Mouse (Mus musculus) limb, embryonic 13.5 days (tissue): Measurements from ENCODE around the gene Il19. TPM values are rescaled to one million over a fixed set of nuclear protein-coding genes. Genes with fewer than 3 reads are reported as not detected.

Source experiments
- ATAC-seq: fragments of 200-750 bp; cut with Nextera tagmentation; 2 replicates; pipeline ENCODE4 v1.8.0; 2017; ENCODE audit warnings: low read depth, moderate number of reproducible peaks, moderate TSS enrichment; ENCODE audit not compliant: low FRiP score
- H3K27ac ChIP-seq: fragments of 300-500 bp; sonication (generic); 2 replicates; pipeline ENCODE4 v1.5.1; 2015; ENCODE audit warnings: inconsistent platforms, mild to moderate bottlenecking, moderate library complexity
- H3K27me3 ChIP-seq: fragments of 300-500 bp; sonication (generic); 2 replicates; pipeline ENCODE4 v1.6.1; 2015; ENCODE audit warnings: mild to moderate bottlenecking, inconsistent platforms
- H3K36me3 ChIP-seq: fragments of 300-500 bp; sonication (generic); 2 replicates; pipeline ENCODE4 v1.6.1; 2015; ENCODE audit warnings: inconsistent platforms, mild to moderate bottlenecking, moderate library complexity
- H3K4me1 ChIP-seq: fragments of 300-500 bp; sonication (generic); 2 replicates; pipeline ENCODE4 v1.6.1; 2015; ENCODE audit warnings: inconsistent platforms
- H3K4me2 ChIP-seq: fragments of 300-500 bp; sonication (generic); replicated peaks from 2 replicates; pipeline ENCODE4 v1.6.1; 2015; ENCODE audit warnings: inconsistent platforms, mild to moderate bottlenecking, moderate library complexity
- H3K4me3 ChIP-seq: fragments of 300-500 bp; sonication (generic); 2 replicates; pipeline ENCODE4 v1.5.1; 2015; ENCODE audit warnings: moderate library complexity, mild to moderate bottlenecking, inconsistent platforms
- H3K9ac ChIP-seq: fragments of 300-500 bp; sonication (generic); 2 replicates; pipeline ENCODE4 v1.6.1; 2015; ENCODE audit warnings: mild to moderate bottlenecking, inconsistent platforms
- H3K9me3 ChIP-seq: fragments of 300-500 bp; sonication (generic); 2 replicates; pipeline ENCODE4 v1.6.1; 2016; ENCODE audit warnings: inconsistent platforms
- WGBS: fragments of 180-500 bp; shearing (Covaris S2); methylation state at CpG from one replicate; pipeline ENCODE4 v1.1.7; 2015; 5-methylcytosine and 5-hydroxymethylcytosine counted together
- polyA plus RNA-seq: library from polyadenylated mRNA; unstranded; fragments of >200 nt; fragmentation: Nextera tagmentation; extraction: Ambion mirVana; gene quantifications from 2 replicates; pipeline ENCODE4 v1.2.1, GENCODE M21; 2015

Il19 gene
- polyA plus RNA-seq, result not detected in 2 replicates

GRCm38 (mm10) chr1:130940065-130940687 is at the start of gene Il19:
Gene Il19 (minus strand): TSS chr1:130940115.
- H3K27me3 ChIP-seq, result no peaks in the 10 kb centered on the region
- H3K9me3 ChIP-seq, result no peaks in the 10 kb centered on the region
- H3K9ac ChIP-seq, result no peak within 1 kb of the TSS
- H3K36me3 ChIP-seq, result no peaks in the 10 kb centered on the region
- WGBS, result 53% methylated on average over 4 of the region's 4 CpGs
- ATAC-seq, result no peak
- H3K4me2 ChIP-seq, result no peak within 1 kb of the TSS
- H3K4me1 ChIP-seq, result peaks cover 7% of the 10 kb centered on the region
- no peak within 1 kb of the TSS for H3K27ac ChIP-seq
- no peak within 1 kb of the TSS for H3K4me3 ChIP-seq

GRCm38 (mm10) chr1:130989331-130989730 is 49.4 kb upstream of the Il19 start:
- 93% methylated on average over 3 of the region's 3 CpGs for WGBS
- H3K9ac ChIP-seq, result no peak overlapping the region
- no peak for ATAC-seq

GRCm38 (mm10) chr1:130987418-130987817 is 47.5 kb upstream of the Il19 start:
- H3K4me3 ChIP-seq, result no peak overlapping the region
- H3K4me1 ChIP-seq, result no peaks in the 10 kb centered on the region

More at GRCm38 (mm10) chr1:130989331-130989730, 49.4 kb upstream of the Il19 start:
- no peaks in the 10 kb centered on the region for H3K9me3 ChIP-seq
- H3K4me3 ChIP-seq, result no peak overlapping the region
- H3K27ac ChIP-seq, result no peak overlapping the region
- no peaks in the 10 kb centered on the region for H3K4me1 ChIP-seq
- no peaks in the 10 kb centered on the region for H3K27me3 ChIP-seq
- no peaks in the 10 kb centered on the region for H3K36me3 ChIP-seq
- H3K4me2 ChIP-seq, result no peak overlapping the region

DNA sequence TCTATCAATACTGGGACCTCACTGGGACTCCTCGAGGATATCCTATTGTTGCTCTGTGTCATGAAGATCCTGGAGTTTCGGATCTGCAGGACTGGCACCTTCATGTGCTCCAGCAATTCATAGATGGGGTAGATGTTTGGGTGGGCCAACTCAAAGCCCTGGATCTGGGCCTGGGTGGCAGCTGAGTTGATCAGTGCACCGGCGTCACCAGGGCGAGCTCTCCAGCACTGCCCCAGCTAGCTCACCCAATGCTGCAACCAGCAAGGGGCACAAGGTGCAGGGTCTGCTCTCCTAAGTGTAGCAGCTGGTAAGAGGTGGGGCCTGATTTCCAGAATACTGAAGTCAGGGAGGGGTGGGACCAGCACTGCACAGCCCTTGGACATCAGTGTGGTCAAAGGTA is 47.1 kb upstream of the Il19 start:
- H3K9ac ChIP-seq, result no peak overlapping the region
- H3K9me3 ChIP-seq, result no peaks in the 10 kb centered on the region
- no peaks in the 10 kb centered on the region for H3K36me3 ChIP-seq
- no peak overlapping the region for H3K4me2 ChIP-seq
- no peaks in the 10 kb centered on the region for H3K4me1 ChIP-seq
- no peaks in the 10 kb centered on the region for H3K27me3 ChIP-seq
- H3K4me3 ChIP-seq, result no peak overlapping the region
- ATAC-seq, result no peak
- 88% methylated on average over 5 of the region's 5 CpGs for WGBS
- no peak overlapping the region for H3K27ac ChIP-seq

More at GRCm38 (mm10) chr1:130987418-130987817, 47.5 kb upstream of the Il19 start:
- H3K27me3 ChIP-seq, result no peaks in the 10 kb centered on the region
- no peaks in the 10 kb centered on the region for H3K9me3 ChIP-seq
- no peak overlapping the region for H3K27ac ChIP-seq
- H3K4me2 ChIP-seq, result no peak overlapping the region
- no peak for ATAC-seq
- H3K36me3 ChIP-seq, result no peaks in the 10 kb centered on the region
- no peak overlapping the region for H3K9ac ChIP-seq

DNA sequence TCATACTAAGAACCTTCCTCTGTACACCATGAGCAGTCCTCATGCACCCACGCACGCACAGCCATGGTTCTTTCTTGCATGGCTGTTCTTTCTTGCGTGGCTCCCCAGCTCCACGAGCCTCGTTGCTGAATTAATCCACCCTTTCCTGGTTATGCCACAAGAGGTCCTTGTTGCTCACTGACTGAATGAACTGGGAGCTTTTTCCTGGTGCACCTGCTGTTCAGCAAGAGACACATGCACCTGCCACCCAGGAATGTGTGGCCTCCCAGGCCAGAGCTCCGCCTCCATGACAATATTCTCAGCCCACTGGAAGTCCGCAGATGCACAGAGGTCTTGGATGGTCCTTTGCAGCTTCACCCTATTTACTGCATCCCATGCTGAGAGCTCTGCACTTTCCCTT is 44.5 kb upstream of the Il19 start:
- WGBS, result 61% methylated on average over 7 of the region's 7 CpGs
- Histone ChIP-seq H3K4me3 (no peak overlapping the region), H3K4me2 (no peak overlapping the region)

GRCm38 (mm10) chr1:130979455-130979854 is 39.5 kb upstream of the Il19 start:
- 60% methylated on average over 1 of the region's 1 CpGs for WGBS
- H3K27me3 ChIP-seq, result no peaks in the 10 kb centered on the region
- no peaks in the 10 kb centered on the region for H3K9me3 ChIP-seq
- no peak overlapping the region for H3K4me3 ChIP-seq
- H3K4me2 ChIP-seq, result no peak overlapping the region
- H3K9ac ChIP-seq, result no peak overlapping the region
- no peak for ATAC-seq
- H3K4me1 ChIP-seq, result no peaks in the 10 kb centered on the region
- no peak overlapping the region for H3K27ac ChIP-seq
- no peaks in the 10 kb centered on the region for H3K36me3 ChIP-seq

More for the DNA sequence above, 44.5 kb upstream of the Il19 start:
- Histone ChIP-seq H3K36me3 (no peaks in the 10 kb centered on the region), H3K27me3 (no peaks in the 10 kb centered on the region), H3K9ac (no peak overlapping the region), H3K27ac (no peak overlapping the region), H3K4me1 (no peaks in the 10 kb centered on the region), H3K9me3 (no peaks in the 10 kb centered on the region)
- no peak for ATAC-seq

- H3K4me3 ChIP-seq, result no peak overlapping the region
- no peaks in the 10 kb centered on the region for H3K9me3 ChIP-seq
- no peak overlapping the region for H3K27ac ChIP-seq
- no peak overlapping the region for H3K9ac ChIP-seq
- no peaks in the 10 kb centered on the region for H3K27me3 ChIP-seq
- no peaks in the 10 kb centered on the region for H3K4me1 ChIP-seq
- WGBS, result 72% methylated on average over 6 of the region's 6 CpGs
- H3K4me2 ChIP-seq, result no peak overlapping the region
- no peaks in the 10 kb centered on the region for H3K36me3 ChIP-seq
- no peak for ATAC-seq
Observed at GRCm38 (mm10) chr1:130963891-130964290, 24.0 kb upstream of the Il19 start.

DNA sequence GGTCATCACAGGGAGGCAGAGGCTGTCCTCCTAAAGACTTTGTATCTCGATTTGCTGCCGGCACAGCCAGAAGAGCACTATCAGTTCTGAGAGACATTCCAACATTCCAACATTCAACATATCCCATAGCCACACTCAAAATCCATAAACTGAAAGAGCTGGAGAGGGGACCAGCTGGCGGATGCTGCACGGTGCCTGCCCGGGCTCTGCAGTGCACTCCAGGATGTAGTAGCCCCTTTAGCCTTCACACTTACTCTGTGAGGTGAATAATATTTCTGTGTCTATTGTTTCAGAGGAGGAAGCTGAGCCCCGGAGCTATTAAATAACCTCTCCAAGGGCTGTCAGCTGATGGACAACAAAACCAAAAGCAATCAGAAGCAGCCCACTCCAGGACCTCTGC is 7.0 kb upstream of the Il19 start:
- 48% methylated on average over 6 of the region's 6 CpGs for WGBS
- Histone ChIP-seq H3K4me3 (no peak overlapping the region), H3K27me3 (no peaks in the 10 kb centered on the region), H3K36me3 (no peaks in the 10 kb centered on the region), H3K9ac (no peak overlapping the region), H3K4me1 (peaks cover under 1% of the 10 kb centered on the region; the same call in 1 of the 2 replicates), H3K27ac (no peak overlapping the region), H3K9me3 (no peaks in the 10 kb centered on the region), H3K4me2 (no peak overlapping the region)
- ATAC-seq, result peak; percentile 19; the same call in 1 of the 2 replicates

DNA sequence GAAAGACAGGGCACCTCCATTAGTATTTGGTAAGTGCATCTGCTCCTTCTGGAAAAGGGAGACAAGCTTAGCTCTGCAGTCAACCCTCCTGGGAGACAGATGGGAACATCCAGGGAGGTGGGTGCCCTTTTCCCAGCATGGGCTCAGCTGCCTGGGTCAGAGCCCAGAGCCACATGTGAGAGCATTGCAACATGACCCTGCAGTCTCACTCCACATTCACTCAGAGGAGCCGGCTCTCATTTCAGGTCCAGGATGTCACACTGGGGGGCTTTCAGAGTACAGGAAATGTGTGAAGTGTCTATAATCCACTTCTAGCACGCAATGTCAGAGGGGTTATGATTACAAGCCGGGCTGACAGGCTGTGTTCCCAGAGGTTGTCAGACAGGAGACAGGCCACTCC is 1.9 kb upstream of the Il19 start:
- Histone ChIP-seq H3K9me3 (no peaks in the 10 kb centered on the region), H3K4me3 (no peak overlapping the region), H3K27ac (no peak overlapping the region), H3K4me2 (no peak overlapping the region), H3K36me3 (no peaks in the 10 kb centered on the region), H3K9ac (no peak overlapping the region), H3K27me3 (no peaks in the 10 kb centered on the region), H3K4me1 (peaks cover 7% of the 10 kb centered on the region; the same call in 1 of the 2 replicates)
- 12% methylated on average over 3 of the region's 3 CpGs for WGBS
- ATAC-seq, result no peak

- WGBS, result 84% methylated on average over 7 of the region's 7 CpGs
- Histone ChIP-seq H3K4me2 (no peak overlapping the region), H3K4me3 (no peak overlapping the region), H3K27ac (no peak overlapping the region), H3K4me1 (peaks cover 7% of the 10 kb centered on the region), H3K9me3 (no peaks in the 10 kb centered on the region), H3K9ac (no peak overlapping the region), H3K27me3 (no peaks in the 10 kb centered on the region), H3K36me3 (no peaks in the 10 kb centered on the region)
- no peak; the same call in 1 of the 2 replicates for ATAC-seq
Observed at GRCm38 (mm10) chr1:130938192-130938591, 1.7 kb downstream of the Il19 start.

GRCm38 (mm10) chr1:130937170-130937569 is 2.7 kb downstream of the Il19 start:
- no peaks in the 10 kb centered on the region for H3K36me3 ChIP-seq
- no peaks in the 10 kb centered on the region for H3K9me3 ChIP-seq
- H3K4me1 ChIP-seq, result peaks cover 7% of the 10 kb centered on the region
- no peak overlapping the region for H3K4me3 ChIP-seq
- no peaks in the 10 kb centered on the region for H3K27me3 ChIP-seq
- WGBS, result 83% methylated on average over 4 of the region's 4 CpGs
- no peak overlapping the region for H3K9ac ChIP-seq
- H3K27ac ChIP-seq, result no peak overlapping the region
- no peak overlapping the region for H3K4me2 ChIP-seq
- ATAC-seq, result no peak

- Histone ChIP-seq H3K9ac (no peak overlapping the region), H3K9me3 (no peaks in the 10 kb centered on the region), H3K4me2 (no peak overlapping the region), H3K4me3 (no peak overlapping the region), H3K27ac (no peak overlapping the region), H3K27me3 (no peaks in the 10 kb centered on the region), H3K36me3 (no peaks in the 10 kb centered on the region), H3K4me1 (peaks cover 1% of the 10 kb centered on the region; the same call in 1 of the 2 replicates)
- ATAC-seq, result no peak
- 13% methylated on average over 6 of the region's 6 CpGs for WGBS
Observed at GRCm38 (mm10) chr1:130936351-130936750, 3.6 kb downstream of the Il19 start.

- no peaks in the 10 kb centered on the region for H3K27me3 ChIP-seq
- H3K9me3 ChIP-seq, result no peaks in the 10 kb centered on the region
- H3K36me3 ChIP-seq, result no peaks in the 10 kb centered on the region
- no peak overlapping the region for H3K27ac ChIP-seq
- H3K4me1 ChIP-seq, result no peaks in the 10 kb centered on the region
- no peak for ATAC-seq
- no peak overlapping the region for H3K9ac ChIP-seq
- no peak overlapping the region for H3K4me2 ChIP-seq
- H3K4me3 ChIP-seq, result no peak overlapping the region
Observed at GRCm38 (mm10) chr1:130926484-130926883, 13.4 kb downstream of the Il19 start.
